Mouse (Mus musculus) layer of hippocampus, postnatal 14 days (tissue): ENCODE measurements at regions not wholly inside any gene's neighbourhood (a gene's known extent, or its start where the extent isn't known, plus 50 kb on each side); places are given as distances from the start of the nearest gene placed in this dataset.

Experiments
- DNase-seq, 2 experiments: peaks; one replicate each; pipeline ENCODE4 v3.0.0; 2021 to 2022; ENCODE audit warnings: low spot score in 2 of 2, mixed read lengths in 1 of 2

- no peak for DNase-seq
Measured at GRCm38 (mm10) chr1:15155046-15155445, 938.1 kb downstream of the 4930444P10Rik start.

DNA sequence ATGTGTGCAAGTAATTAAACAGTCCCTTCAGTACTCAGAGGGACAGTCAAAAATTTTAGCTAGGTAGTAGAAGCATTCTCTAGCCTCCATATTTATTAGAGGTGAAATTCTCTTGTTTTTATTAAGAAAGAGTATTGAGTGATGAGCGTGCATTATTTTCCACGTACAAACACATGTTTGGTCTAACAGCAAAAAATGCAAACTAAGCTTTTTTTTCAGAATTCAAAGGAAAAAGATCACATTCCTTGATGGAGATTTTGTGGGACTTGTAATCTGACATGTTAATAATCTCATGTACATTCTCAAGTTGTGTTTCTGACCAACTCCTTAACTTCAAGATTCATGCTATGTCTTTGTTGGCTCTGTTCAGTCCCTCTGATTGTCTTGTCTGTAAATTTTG, 939.2 kb downstream of the 4930444P10Rik start:
- DNase-seq, result no peak

- DNase-seq, result no peak
Measured at GRCm38 (mm10) chr1:15143922-15144591, 949.1 kb downstream of the 4930444P10Rik start.

DNA sequence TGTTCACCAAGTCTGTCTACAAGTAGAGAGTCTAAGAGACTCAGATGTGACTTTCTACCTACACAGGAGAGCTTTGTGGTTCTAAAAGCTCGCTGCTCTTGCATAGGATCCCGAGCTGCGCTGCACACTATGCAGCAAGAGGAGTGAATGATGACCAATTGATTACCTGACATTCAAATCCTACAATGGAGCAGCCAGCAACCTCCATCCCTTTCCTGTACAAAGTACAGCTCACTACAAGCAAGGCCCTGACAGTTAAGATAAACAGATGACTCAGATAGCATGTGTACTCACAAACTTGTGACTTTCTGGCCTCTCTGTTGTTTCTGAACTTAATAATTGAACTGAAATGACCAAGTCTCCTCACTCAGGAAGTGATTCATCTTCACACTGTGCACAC, 974.7 kb downstream of the 4930444P10Rik start:
- DNase-seq, result no peak

GRCm38 (mm10) chr1:15111420-15111819, 981.7 kb downstream of the 4930444P10Rik start:
- DNase-seq, result no peak

- DNase-seq, result no peak
Measured at GRCm38 (mm10) chr1:15070331-15070730, 1022.8 kb downstream of the 4930444P10Rik start.

DNA sequence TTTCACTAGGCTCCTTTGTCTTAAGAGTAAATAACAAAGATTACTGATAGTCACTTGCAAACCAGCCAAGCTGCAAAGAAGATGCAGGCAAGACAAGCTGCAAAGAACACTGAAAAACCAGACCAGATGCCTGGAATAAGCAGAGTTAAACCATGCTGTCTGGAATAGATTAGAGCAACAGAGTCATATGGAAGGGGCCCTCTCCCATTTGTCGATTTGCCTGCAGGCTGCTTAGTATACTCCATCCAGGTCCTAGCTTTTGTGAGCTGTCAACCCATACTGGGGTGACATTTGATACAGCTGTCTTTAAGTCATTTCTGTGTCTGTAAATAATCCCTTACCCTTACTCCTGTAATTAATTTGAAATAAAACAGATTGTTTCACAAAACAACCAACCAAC, 1059.1 kb downstream of the 4930444P10Rik start:
- no peak for DNase-seq

DNA sequence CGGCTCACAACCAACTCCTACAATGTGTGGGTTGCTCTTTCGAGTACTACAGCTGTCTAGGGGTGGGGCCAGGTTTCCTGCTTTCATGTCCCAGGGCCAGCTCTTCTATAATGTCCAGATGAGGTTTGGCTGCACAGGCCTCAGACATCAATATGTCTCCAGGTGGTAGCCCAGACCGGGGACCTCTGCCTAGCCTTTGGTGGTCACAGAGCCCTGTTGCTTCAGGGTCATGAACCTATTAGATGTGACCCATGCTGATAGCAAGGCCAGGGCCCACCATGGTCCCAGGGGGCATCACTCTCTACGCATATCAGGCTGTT, 1074.7 kb downstream of the 4930444P10Rik start:
- DNase-seq, result no peak

- no peak for DNase-seq
Measured at GRCm38 (mm10) chr1:15017689-15018459, 1075.3 kb downstream of the 4930444P10Rik start.

GRCm38 (mm10) chr1:15007663-15008344, 1085.3 kb downstream of the 4930444P10Rik start:
- peak in 1 of 2 experiments; percentile 63 for DNase-seq

DNA sequence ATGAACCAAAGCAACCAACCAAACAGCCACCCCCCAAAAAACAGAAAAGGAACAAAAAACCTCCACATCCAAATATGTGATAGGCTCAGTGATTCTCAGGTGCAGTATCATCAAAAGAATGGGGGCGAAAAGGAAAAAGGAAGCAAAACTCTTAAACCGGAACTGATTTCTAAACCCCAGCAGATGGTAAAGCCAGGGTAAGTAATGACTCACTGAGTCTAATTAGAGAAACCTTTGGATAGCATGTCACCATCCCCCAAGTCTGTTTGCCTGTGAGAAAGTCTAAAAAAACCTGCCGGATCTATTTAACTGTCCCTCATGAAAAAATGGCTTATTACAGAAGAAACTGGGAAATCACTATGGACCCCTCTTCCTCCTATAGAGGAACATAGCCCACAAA, 1097.8 kb downstream of the 4930444P10Rik start:
- no peak for DNase-seq

- DNase-seq, result peak; percentile 14 to 15
Measured at GRCm38 (mm10) chr1:14980093-14980711, 1112.9 kb downstream of the 4930444P10Rik start.
